Mouse (Mus musculus) left cerebral cortex, postnatal 10 days (tissue): ENCODE measurements at regions not wholly inside any gene's neighbourhood (a gene's known extent, or its start where the extent isn't known, plus 50 kb on each side); places are given as distances from the start of the nearest gene placed in this dataset.

Source experiments
- DNase-seq, 2 experiments: peaks; one replicate each; pipeline ENCODE4 v3.0.0; 2021 to 2022; ENCODE audit warnings: low spot score in 2 of 2, mixed read lengths in 1 of 2; ENCODE audit errors: extremely low spot score in 1 of 2
- intact Hi-C: fragments of 180-260 bp; cut with DNase I; formaldehyde crosslinking; loops from one replicate; pipeline ENCODE4 v1.15.1; 2025

DNA sequence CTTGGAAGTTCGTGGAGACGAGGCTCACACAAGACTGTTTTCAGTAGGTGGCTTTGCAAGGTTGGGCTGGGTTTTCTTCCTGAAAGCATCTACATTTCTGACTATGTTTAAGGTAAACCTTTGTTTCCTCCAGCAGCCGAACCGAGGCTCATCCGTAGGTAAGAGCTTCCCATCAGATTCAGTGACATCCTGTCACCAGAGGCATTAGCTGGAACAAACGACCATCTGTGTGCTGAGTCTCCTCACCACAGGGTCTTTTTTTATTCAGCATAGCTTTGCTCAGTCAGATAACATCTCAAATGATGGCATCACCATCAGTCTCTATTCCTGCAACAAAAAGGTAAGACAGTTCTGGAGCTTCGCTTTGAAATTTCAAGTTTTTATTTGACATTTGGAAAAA lies 601.4 kb upstream of the Fam92a start:
- no peak for DNase-seq
- intact Hi-C loops = no loop called here

DNA sequence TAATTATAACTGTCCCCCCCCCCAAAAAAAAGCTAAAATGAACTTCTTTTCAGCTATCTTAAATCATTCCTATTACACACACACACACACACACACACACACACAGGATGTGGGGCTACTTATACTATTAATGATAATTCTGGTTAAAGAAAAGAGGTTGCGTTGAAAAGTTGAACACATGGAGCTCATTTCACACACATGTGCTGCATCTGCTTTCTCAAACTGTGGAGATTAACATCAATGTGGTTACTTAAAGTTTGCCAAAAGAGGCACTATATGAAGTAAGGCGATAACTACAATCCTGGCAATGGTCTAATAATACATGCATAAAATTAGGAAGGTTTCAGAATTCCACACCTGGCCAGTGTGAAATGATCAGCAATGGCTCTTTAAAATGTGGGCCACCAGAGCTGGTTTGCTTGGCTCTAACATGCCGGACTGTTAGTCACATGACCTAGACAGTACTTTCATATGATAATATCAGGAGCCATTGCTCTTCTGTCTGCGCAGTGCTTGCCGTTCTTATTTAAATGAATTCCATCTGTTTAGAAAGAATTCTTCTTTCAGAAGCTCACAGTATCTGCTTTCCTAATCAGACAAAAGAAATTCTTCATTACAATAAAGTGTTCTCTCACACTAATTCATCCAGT lies 598.4 kb upstream of the Fam92a start:
- intact Hi-C loops = no loop called here
- DNase-seq = no peak

GRCm38 (mm10) chr4:12769092-12769491 lies 597.3 kb upstream of the Fam92a start:
- no peak for DNase-seq
- intact Hi-C loops = no loop called here

DNA sequence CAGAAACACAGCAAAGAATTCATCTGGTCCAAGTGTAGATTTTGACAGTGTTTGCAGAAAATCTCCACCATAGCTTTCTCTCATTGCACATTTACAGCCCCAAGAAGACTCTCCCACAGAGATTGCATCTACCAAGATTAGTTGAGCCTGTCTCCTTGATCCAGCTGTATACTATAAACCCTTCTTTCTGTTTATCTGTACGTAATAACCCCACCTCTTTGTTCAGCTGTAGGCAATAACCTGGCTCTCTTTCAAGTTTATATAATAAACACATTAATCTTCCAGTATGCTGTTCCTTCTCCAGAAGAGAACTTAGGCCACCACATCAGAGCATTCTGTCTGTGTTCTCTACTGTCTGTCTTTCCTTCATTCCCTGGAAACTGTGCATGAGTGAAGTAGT lies 594.9 kb upstream of the Fam92a start:
- intact Hi-C loops = no loop called here
- no peak for DNase-seq

- no peak for DNase-seq
- intact Hi-C loops = no loop called here
These were observed 579.0 kb upstream of the Fam92a start for GRCm38 (mm10) chr4:12750817-12751216.

DNA sequence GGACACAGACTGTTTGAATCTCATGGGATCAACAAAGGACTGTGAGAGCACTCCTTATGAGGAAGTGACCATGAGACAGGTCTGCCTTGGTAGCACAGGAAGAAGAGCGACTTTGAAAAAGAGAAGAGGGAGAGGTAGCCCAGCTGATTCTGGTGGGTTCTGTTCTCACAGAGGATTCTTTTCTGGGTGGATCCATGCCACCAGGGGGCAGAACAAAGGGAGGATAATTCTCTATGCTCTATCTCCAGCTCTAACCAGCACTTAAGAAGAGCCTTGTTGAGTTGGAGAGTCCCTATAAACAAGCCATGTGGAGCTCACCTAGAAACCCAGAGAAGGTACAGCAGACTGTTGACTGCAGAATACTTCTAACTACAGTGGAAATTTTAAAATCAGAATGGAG lies 578.1 kb upstream of the Fam92a start:
- no peak for DNase-seq
- intact Hi-C loops = no loop called here

DNA sequence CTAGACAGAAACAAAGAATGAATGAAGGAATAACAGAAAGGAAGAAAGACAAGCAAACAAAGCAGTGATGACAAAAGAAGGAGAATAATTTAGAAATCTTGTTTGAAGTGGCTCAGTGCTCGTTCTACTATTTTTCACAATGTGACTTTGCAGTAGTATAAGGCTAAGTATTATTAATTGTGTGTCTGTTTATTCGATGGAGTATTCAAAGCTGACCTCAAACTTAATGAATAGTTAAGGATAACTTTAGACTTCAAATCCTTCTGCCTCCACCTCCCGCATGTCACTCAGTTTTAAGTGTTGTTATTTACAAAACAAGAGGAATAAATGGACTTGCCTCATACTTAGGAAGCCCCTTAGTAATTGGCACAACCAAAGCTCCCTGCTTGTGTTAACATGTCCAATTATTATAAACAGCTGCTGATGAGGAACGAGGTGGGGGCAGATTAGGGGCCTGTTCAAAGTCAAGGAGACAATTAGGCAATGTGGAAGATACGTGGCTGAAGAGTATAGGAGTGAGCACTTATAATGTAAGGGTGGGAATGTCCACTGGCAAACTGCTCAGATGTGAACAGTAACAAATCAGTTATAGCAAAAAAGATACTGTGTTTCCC lies 572.0 kb upstream of the Fam92a start:
- no peak for DNase-seq
- intact Hi-C loops = no loop called here

GRCm38 (mm10) chr4:12736411-12736810 lies 564.6 kb upstream of the Fam92a start:
- intact Hi-C loops = no loop called here
- no peak for DNase-seq

GRCm38 (mm10) chr4:12700189-12700588 lies 528.4 kb upstream of the Fam92a start:
- DNase-seq = no peak
- intact Hi-C loops = no loop called here

DNA sequence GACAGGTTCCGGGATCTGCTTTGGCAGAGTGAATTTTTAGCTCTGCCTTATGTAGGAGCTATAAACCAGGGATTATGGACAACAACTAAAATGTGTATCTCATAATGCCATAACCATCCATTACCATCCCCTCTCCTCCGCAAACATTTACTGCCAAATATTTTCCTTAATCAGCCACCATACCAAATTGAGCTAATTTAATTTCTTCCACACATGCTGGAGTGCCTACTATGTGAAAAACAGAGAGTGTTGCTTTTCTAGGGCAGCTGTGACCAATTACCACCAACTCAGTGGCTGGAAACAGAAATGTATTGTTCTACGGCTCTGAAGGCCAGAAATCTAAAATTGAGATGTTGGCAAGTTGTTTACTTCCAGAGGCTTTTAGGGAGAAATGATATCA lies 506.0 kb upstream of the Fam92a start:
- intact Hi-C loops = no loop called here
- DNase-seq = no peak

DNA sequence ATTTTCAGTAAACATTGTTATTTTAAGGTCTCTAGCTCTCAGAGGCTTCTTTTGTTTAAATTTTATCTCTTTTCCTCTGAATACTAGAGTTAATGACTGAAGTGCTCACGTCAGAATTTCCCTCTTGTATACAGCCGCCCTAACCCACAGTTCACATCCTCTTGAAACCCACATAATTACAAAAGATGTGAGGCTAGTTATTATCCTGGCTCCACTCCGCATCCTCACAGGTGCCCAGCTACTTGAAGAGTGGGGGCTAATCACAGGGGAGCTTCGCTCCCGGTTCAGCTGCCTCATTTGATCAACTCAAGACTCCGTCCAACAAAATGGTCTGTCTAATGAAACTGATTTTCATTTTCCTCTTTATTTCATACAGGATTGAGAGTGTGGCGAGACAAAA lies 499.6 kb upstream of the Fam92a start:
- intact Hi-C loops = no loop called here

DNA sequence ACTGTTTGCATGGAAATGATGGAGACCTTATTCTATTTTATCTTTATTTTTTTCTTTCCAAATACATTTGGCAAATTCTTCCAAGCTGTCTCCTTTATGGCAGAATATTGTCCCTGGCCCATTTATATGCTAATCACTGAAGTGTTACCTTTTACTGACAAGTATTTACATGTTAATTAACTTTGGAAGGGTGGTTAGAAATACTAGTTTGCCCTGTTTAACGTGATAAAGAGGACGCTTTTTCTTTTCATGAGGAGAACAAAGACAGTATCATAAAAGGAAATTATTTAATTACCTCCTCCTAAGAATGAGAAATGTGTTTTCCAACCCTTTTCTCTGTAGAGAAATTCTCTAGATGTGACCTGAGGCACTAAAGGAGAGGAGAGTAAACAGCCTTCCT lies 491.4 kb upstream of the Fam92a start:
- intact Hi-C loops = no loop called here
- DNase-seq = no peak

More for the DNA sequence above, 499.6 kb upstream of the Fam92a start:
- no peak for DNase-seq

DNA sequence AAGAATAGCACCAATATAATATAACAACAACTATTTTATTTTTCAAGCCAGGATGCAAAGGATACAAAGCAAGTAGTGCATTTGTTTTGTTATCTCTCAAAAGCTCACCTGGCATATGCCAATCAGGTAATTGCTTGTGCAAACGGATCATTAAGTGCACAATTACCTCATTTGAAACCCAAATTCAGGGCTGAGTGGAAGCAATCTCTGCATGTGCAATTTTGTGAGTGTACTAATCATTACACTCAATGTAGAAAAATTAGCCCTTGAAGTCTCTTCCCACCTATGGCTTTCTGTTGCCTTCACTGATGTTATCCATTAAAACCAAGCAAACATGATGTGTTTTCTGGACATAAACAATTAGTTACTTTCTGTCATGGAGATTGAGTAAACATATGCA lies 490.9 kb upstream of the Fam92a start:
- DNase-seq = no peak
- intact Hi-C loops = no loop called here

DNA sequence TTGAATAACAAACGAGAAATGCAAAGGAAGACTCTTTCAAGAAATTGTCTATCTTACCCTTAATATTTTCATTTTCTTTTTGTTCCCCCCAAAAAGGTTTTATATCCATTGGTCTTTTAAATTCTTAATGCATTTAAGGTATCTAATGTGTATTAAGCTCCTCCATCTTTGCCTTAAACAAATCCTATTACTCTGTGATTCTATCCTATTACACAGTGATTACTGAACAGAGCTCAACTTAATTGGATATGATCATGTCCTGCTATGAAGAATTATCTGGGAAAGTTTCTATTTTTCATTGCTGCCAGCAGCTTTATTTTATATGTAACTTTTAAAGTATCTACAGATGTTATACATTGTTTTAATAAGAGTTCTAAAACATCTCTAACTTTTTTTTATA lies 487.3 kb upstream of the Fam92a start:
- no peak for DNase-seq
- intact Hi-C loops = no loop called here

DNA sequence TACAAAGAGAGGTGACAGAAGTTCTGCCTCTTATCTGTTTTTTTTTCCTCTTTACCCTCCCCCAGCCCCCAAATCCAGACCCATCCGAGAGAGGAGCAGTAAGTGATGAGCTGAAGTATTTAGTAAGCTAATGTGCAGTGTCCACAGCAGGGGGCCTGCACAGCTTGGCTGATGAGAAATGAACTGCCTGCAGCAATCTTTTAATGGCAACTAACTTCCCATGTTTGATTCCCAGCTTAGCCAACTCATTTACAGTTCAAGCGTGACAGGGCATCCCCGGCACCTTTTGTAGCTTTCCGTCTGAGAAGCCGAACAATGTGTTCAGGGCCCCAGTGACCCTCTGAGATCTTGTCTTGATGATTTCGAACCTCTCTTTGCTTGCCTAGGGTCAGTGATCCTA lies 486.8 kb upstream of the Fam92a start:
- DNase-seq = no peak
- intact Hi-C loops = no loop called here

GRCm38 (mm10) chr4:12657820-12658219 lies 486.0 kb upstream of the Fam92a start:
- intact Hi-C loops = no loop called here
- DNase-seq = no peak

DNA sequence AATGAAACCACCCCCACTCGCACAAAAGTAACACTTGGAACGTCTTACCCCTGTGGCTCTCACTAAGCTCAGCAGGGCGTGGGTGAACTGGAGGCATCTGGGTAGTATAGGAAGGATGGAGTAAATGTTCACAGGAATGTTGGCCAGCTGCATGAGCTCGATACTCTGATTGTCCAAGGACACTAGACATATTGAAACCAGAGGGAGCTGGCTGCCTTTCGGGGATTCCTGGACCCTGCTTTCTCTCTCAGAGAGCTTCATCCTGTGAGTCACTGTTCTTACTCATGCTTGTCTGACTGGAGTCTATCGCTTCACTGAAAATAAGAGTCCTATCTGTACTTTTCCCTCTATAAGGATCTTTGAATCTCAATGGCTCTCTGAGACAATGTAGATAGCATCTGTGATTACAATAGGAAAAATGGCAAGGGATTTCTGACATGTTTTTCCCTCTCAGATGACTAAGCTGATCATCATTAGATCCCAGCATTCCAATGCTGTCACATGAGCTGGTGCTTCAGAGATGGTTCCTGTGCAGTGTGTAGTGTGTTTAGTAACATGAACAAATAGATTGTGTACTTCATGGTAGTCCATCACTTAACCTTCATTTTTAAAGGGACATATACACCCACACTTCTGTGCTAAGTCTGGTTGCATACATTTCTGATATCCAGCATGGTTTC lies 485.2 kb upstream of the Fam92a start:
- intact Hi-C loops = no loop called here
- no peak for DNase-seq

- DNase-seq = no peak
- intact Hi-C loops = no loop called here
These were observed 483.8 kb upstream of the Fam92a start for GRCm38 (mm10) chr4:12655457-12656228.

GRCm38 (mm10) chr4:12654568-12655456 lies 483.0 kb upstream of the Fam92a start:
- intact Hi-C loops = no loop called here
- DNase-seq = no peak
